Mouse (Mus musculus) retina, embryonic 14.5 days (tissue): ENCODE measurements at regions not wholly inside any gene's neighbourhood (a gene's known extent, or its start where the extent isn't known, plus 50 kb on each side); places are given as distances from the start of the nearest gene placed in this dataset.

Source experiments
- DNase-seq: peaks from one replicate; pipeline ENCODE4 v3.0.0-alpha.2; 2015; ENCODE audit warnings: low spot score

DNA sequence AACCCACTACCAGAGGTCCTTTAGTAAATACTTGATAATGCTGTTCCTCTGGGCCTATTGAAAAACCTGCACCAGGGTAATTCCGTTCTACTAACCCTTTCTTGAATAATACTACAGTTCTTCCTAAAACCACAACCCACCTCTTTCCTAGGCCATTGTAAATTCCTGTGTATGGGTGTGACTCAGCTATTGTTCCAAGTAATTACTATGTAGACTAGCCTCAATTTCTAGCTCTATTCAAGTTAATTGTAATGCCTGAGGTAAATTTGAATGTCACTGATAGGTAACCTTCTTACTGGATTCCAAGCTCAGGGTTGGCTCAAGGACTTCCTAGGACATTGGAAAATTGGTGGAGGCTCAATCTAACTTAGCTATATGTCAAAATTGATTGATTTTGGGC is 185.1 kb upstream of the Slc5a7 start:
- DNase-seq = no peak

DNA sequence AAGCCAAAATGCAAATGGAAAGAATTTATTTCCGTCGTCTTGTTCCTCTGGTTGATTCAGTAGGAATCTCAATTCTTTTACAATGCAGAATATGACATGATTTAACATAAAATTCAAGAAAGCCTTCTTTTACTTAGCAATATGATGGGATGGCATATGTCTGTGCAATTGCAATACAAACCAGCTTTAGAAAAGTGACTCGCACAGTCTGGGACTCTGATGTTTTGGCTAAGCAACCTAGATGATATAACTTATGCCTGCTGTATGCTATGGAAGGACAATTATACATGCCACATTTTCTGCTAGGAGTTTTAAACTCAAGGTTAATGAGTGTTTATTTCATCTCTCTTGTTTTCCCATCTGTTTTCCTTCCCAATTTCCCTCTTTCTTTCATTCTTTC is 141.1 kb upstream of the Slc5a7 start:
- DNase-seq = no peak

DNA sequence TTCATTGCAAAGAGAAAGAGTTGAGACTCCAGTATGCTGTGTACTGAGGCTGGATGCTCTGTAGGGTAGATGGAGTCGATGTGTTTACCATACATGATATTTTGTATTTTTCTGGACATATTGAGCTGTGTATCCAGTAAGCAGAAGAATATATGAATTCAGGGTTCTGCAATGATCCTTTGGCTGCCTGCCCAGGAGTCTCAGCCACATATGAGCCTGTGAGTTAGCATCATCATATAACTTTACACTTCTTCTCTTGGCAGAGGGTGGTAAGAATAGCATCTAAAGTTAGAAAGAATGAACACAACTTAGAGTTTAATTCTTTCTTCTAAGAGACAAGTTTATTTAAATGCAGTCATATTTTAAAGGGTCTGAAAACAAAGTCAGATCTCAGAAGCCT is 139.6 kb upstream of the Slc5a7 start:
- no peak for DNase-seq

DNA sequence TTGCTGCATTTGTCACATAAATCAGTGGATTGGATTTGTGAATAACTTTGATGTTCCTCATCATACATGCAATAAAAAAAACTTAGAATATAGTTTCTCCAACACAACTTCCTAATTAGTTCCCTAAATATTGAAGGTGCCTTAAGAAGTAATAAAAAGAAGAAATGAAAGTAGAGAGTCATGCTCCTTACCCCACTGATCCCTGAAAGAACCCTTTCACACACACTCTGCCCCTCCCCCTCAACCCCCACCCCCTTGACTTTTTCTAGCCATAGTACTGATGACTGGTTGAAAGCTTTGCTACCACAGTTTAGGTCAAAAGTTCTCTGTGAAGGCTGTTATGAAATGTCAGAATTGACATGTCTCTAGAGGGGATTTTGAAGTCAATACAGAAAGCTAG is 131.1 kb upstream of the Slc5a7 start:
- DNase-seq = no peak

DNA sequence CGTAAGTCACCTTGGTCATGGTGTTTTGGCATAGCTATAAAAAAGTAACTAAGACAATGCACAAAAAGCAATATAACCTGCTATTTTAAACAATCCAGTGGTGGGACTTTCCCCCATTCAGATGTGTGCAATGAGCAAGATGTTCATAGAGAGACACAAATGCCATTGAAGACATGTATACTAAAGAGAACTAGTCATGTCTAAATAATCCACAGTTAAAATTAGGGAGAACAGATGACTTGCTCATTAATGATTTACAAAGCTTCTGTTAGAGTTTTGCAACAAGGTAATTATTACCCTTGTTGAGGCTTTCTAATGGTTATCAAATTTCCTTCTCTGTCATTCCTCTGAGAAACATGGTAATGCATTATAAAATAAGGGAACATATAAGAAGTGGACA is 115.4 kb upstream of the Slc5a7 start:
- no peak for DNase-seq

DNA sequence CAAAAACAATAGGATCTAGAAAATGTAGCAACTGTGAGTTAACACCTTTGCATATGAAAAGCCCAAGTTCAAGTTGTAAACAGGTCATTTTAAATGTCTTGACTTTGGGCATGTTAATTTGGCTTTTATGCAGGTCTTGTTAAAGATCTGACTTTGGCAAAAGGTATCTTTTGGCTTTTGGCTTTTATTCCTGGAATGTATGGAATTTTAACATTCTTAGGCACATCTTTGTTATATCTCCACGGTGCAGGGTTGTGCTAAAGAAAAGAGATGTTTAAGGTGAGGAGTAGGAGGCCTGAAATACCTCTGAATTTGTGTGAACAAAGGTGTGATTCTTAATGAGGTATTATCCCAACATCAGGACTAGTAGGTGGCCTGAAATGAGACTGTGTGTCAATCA is 97.6 kb upstream of the Slc5a7 start:
- no peak for DNase-seq

DNA sequence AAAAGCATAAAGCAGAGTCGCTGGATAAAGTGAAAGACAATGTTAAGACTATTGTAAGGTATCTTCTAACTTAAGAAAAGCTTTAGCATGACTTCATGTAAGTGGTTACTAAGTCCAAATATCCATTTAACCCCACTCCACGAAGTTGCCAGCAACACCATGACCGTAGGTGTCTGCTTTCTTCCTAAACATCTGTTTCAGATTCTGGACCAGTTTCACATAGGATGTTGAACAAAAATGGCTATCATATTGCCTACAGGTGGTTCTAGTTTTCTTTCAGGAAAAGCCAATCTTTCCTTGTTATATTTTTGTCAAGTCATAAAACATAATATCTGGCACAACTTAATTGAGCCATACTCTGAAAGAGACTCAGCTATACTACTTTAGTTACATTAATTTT is 78.7 kb upstream of the Slc5a7 start:
- no peak for DNase-seq

DNA sequence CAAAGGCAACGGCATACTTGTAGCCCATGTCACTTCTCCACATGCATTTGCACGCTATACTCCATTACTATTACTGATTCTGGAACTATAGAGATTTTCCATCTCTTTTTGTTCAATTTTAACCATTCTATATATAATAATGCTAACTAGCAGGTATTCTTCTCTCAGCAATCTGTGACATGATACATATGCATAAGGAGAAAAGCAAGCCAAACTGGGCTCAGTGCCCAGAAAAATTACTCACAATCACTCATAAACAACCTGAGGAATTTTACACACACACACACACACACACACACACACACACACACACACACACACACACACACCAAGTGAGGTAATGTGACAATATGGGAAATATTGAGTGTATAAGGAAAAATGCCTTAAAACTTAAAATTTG is 69.8 kb upstream of the Slc5a7 start:
- DNase-seq = no peak

DNA sequence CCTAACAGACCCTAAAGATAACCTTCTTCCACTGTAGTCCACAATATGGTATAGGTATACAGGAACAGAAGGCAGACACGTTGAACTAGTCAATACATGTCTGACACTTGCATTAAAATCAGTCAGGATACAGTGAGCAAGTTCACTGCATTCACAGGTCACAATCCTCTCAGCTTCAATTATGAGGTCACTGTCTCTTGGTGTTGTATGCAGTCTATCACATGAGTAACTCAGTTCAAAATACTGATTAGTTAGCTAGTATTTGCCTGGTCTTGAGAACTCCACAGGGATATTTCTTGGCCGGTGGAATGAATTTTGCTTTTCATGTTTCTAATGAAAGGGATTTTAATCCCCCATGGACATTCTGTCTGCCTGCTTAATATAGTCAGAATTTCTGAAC is 69.1 kb upstream of the Slc5a7 start:
- DNase-seq = no peak

DNA sequence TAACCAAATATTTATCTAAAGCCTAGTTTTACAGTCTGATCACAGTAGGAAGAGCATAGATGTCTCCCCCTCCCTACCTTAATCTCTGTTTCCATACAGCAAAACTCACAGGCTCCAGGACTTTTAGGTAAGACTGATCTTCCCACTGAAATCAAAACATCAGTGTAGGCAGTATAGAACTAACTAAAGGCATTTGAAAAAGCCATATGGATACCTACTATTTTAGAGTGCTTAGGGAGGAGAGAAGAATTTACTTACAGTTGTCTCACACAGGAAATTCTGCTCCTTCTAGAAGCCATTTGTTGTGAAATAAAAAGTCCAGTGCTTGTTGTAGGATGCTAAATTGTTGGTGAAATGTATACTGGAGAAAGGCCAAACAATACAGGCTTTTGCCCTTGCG is 64.2 kb upstream of the Slc5a7 start:
- no peak for DNase-seq

DNA sequence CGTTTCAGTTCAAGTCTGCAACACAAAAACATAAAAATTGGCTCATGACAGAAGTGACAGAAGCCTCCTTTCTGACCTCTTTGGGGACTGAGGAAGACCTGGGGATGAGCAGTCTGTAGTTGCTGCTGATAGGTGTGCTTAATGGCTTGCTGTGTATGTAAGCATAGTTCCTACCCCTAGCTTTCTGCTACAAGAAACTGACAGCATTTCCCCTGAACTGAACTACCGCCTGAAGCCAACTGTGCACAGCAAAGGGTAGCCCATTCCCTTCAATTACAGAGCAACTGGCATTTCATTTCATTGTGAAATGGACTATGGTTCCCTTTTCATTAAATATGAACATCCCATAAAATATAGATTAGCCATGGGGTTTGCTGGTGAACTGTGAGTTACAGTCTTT is 54.2 kb upstream of the Slc5a7 start:
- DNase-seq = peak; percentile 16

DNA sequence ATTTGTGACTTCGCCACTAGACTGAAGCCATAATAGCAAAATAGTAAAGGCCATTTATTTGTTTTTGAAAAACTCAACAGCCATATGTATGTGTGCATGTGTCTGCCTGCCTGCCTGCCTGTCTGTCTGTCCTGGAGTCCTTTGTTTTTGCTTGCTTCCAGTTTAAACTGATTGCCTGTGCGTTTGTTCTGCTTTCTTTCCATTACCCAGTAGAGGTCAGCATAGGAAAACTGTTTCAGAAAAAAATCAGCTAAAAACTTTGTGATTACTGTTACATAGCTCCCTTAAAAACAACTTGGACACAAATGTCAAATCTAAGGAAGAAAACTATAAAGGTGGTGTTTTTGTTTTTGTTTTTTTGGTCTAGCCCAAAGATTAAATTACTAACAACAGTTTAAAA is 52.0 kb upstream of the Slc5a7 start:
- peak; percentile 28 for DNase-seq
